Mouse (Mus musculus) adrenal gland, postnatal 10 days (tissue): Measurements from ENCODE around the gene Mdh1. TPM values are rescaled to one million over a fixed set of nuclear protein-coding genes. Genes with fewer than 3 reads are reported as not detected.
"Not testable (repeated sequence)": the region's sequence is repeated elsewhere in the genome, so short reads cannot be mapped to it uniquely, and the experiment has no call there.

Source experiments
- DNase-seq: peaks from one replicate; pipeline ENCODE4 v3.0.0; 2021; ENCODE audit warnings: mixed read lengths
- microRNA-seq: library from miRNA; unstranded; fragments of <30 nt; microRNA quantifications from one replicate; pipeline ENCODE4 v1.2.0, GENCODE M21; 2021
- total RNA-seq, 2 experiments: library from RNA; stranded (reverse); gene quantifications; 2 replicates each; pipeline ENCODE4 v1.2.3; 2021

Gene Mdh1
- total RNA-seq, 2 experiments from 2014 or later = 587 to 703 TPM

GRCm38 (mm10) chr11:21545951-21546350 is 26.2 kb downstream of the Mdh1 start:
- DNase-seq = no peak

- DNase-seq = no peak
These were observed 27.1 kb downstream of the Mdh1 start for GRCm38 (mm10) chr11:21545021-21545420.

DNA sequence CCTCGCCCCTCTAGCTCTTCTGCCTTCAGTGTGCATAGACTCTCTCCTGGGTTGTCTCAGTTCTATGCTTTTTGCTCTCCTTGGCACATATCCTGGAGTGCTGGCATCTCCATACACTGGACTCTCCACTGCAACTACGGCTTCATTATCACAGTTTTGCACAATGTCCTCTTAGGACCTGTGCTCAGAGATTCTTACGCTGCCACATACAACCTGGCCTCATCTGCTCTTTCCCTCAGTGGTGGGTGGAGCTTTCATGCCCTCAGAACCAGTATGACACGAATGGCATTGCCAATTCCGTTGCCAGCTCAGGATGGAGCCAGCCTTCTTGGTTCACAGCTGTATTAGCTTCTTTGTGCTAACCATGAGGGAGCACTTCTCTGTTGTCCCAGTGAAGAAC is 29.4 kb downstream of the Mdh1 start:
- DNase-seq = peak; percentile 57

DNA sequence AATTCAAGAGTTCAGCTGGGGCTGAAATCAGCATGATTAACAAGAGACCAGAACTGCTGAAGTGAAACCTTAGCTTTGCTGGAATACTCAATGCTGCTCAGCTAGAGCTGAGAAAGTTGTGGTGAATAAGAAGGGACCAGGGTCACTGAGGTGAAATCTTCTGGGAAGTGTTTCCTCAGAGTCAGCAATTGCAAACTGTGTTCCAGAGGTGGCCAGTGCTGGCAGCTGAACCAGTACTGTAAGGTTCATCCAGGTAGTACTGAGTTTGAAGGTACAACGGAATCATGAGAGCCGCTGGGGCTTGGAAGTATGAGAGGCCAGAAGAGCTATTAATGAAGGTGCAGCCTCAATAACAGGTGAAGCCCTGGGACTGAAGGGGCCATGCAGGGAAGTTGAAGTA is 31.5 kb downstream of the Mdh1 start:
- DNase-seq = no peak

GRCm38 (mm10) chr11:21540072-21540471 is 32.1 kb downstream of the Mdh1 start:
- no peak for DNase-seq

DNA sequence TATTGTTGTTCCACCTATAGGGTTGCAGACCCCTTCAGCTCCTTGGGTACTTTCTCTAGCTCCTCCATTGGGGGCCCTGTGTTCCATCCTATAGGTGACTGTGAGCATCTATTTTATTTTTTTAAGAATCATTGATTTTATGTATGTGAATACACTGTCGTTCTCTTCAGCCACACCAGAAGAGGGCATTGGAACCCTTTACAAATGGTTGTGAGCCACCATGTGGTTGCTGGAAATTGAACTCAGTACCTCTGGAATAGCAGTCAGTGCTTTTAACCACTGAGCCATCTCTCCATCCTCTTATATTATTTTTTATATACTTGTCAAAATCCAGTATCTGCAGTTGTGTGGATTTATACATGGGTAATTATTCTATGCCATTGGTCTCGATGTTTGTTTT is 41.3 kb downstream of the Mdh1 start:
- DNase-seq = not testable (repeated sequence)

- DNase-seq = no peak
These were observed 43.3 kb downstream of the Mdh1 start for GRCm38 (mm10) chr11:21528676-21529394.

DNA sequence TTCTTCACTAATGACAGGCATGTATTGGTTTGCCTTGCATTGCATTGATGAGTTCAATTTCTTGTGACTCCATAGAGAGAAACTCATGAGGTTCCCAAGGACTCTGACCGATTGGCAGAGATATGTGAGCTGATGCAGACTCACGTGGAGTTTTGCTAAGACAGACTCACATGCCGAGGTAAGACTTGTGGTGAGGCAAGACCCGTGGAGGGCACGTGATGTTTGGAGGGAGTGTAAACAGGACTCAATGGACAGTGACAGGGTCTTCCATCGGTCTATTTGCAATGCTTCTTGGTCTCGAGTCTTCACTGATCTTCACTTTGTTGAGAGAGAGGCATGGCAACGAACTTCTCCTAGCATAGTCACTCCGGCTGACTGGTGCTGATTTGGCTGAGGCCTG is 54.4 kb downstream of the Mdh1 start:
- no peak for DNase-seq

DNA sequence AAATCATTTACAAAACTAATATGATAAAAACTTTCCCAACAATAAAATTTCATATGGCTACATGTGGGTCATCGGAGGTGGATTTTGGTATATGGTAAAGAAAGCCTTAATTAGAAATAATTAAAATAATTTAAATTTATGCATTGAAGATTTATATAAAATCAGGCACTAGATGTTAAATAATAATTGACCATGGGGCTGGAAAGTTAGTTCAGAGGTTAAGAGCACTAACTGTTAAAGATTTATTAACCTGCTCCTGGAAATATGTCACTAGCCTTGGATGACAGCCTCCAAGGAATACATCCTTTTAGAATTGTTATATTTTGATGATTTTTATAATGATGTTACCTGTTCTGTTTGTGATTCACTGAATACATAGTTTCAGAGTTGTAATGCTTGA is 55.8 kb downstream of the Mdh1 start:
- DNase-seq = not testable (repeated sequence)

DNA sequence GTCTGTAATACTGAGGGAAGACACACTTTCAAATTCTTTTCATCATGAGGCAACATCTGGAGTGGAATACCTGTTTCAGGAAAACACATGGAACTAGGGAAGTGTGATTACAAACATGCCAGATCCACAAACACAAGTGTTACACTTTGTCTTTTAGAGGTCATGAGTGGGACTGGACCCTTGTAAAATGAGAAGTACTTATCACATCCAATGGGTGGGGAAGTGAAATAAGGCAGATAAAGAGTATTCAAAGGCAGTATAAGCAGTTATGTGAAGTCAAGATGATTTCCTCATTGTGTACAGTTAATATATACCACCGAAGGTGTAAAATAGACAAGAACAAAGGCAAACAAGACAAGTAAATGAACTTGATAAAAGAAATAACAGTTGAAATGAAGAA is 61.6 kb downstream of the Mdh1 start:
- not testable (repeated sequence) for DNase-seq

DNA sequence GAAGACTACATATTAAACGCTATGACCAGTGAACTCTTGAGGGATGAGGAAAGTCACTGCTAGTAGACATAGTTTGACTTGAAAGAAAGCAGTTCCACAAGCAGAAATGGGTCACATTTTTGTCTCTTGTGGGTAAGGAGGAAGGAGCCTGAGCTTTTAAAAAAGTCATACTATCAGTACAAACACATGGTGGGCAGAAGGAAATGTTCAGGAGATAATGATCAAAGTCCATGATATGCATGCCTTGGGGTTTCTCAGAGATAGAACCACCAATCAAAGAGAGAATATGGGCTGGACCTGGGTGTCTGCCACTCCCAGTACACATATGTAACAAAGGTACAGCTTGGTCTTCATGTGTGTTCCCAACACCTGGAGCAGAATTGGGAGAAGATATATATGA is 63.5 kb downstream of the Mdh1 start:
- not testable (repeated sequence) for DNase-seq

DNA sequence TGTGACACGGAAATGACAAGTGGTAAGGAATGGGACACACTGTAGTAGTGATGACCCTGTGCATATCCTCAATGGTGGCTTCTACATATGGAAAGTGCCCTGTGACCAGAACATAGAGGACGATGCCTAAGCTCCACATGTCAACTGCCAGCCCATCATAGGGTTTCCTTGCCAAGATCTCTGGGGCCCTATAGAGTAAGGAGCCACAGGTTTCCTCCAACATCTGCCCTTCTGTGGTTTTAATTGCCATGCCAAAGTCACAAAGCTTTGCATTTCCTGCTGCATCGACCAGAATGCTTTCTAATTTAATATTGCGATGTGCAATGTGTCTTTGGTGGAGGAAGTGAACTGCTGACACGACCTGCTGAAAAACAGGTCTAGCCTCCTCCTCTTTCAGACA is 65.1 kb downstream of the Mdh1 start:
- not testable (repeated sequence) for DNase-seq

Small RNAs within 50 kb of the gene (microRNA-seq; reads per million reads assigned to microRNA genes)
- gene Gm22990 = not detected

Other genes starting within 250 kb of the Mdh1 start
- 100 to 1,000 TPM; 104 to 105 TPM for gene Ugp2, start 201.2 kb downstream of the Mdh1 start, total RNA-seq
- gene Wdpcp, start 132 bp downstream of the Mdh1 start, total RNA-seq = 1 to 10 TPM; 6.9 to 9.9 TPM